Mouse (Mus musculus): ENCODE data around the gene Tubb4a.

Gene Tubb4a

GRCm38 (mm10) chr17:57079919-57080318, 7.7 kb downstream of the Tubb4a start:
- TF ChIP-seq GATA4 (IDR thresholded peaks at IDR 0.05; ENCODE audit: insufficient replicate concordance, low read length) = no peak

GRCm38 (mm10) chr17:57078336-57078735, 9.2 kb downstream of the Tubb4a start, which contains the start of gene Dennd1c:
Gene Dennd1c, minus strand, starts transcription at chr17:57078514.
- no peak for TF ChIP-seq GATA4 (IDR thresholded peaks at IDR 0.05; ENCODE audit: insufficient replicate concordance, low read length)

GRCm38 (mm10) chr17:57076916-57077315, 10.7 kb downstream of the Tubb4a start:
- no peak for TF ChIP-seq GATA4 (IDR thresholded peaks at IDR 0.05; ENCODE audit: insufficient replicate concordance, low read length)

- no peak for TF ChIP-seq GATA4 (IDR thresholded peaks at IDR 0.05; ENCODE audit: insufficient replicate concordance, low read length)
Measured at GRCm38 (mm10) chr17:57070699-57071098, 16.9 kb downstream of the Tubb4a start.

GRCm38 (mm10) chr17:57070272-57070671, 17.3 kb downstream of the Tubb4a start:
- TF ChIP-seq GATA4 (IDR thresholded peaks at IDR 0.05; ENCODE audit: insufficient replicate concordance, low read length) = no peak

GRCm38 (mm10) chr17:57066908-57067307, 20.7 kb downstream of the Tubb4a start:
- no peak for TF ChIP-seq GATA4 (IDR thresholded peaks at IDR 0.05; ENCODE audit: insufficient replicate concordance, low read length)

- TF ChIP-seq GATA4 (IDR thresholded peaks at IDR 0.05; ENCODE audit: insufficient replicate concordance, low read length) = no peak
Measured at GRCm38 (mm10) chr17:57063031-57063430, 24.6 kb downstream of the Tubb4a start.

- TF ChIP-seq GATA4 (IDR thresholded peaks at IDR 0.05; ENCODE audit: insufficient replicate concordance, low read length) = no peak
Measured at GRCm38 (mm10) chr17:57062548-57062947, 25.0 kb downstream of the Tubb4a start.

- TF ChIP-seq GATA4 (IDR thresholded peaks at IDR 0.05; ENCODE audit: insufficient replicate concordance, low read length) = peak; percentile 39; the same call in 1 of the 2 replicates
Measured at GRCm38 (mm10) chr17:57062011-57062521, 25.5 kb downstream of the Tubb4a start.

GRCm38 (mm10) chr17:57061069-57061468, 26.5 kb downstream of the Tubb4a start:
- TF ChIP-seq GATA4 (IDR thresholded peaks at IDR 0.05; ENCODE audit: insufficient replicate concordance, low read length) = no peak

- TF ChIP-seq GATA4 (IDR thresholded peaks at IDR 0.05; ENCODE audit: insufficient replicate concordance, low read length) = peak; percentile 100
Measured at GRCm38 (mm10) chr17:57060231-57060801, 27.3 kb downstream of the Tubb4a start.

GRCm38 (mm10) chr17:57059486-57059977, 28.1 kb downstream of the Tubb4a start, which contains the start of gene Slc25a23:
Gene Slc25a23, minus strand, starts transcription at chr17:57059863.
- TF ChIP-seq GATA4 (IDR thresholded peaks at IDR 0.05; ENCODE audit: insufficient replicate concordance, low read length) = no peak

GRCm38 (mm10) chr17:57058891-57059485, 28.6 kb downstream of the Tubb4a start, which contains the start of gene Crb3:
Gene Crb3, plus strand, starts transcription at chr17:57059105.
- no peak for TF ChIP-seq GATA4 (IDR thresholded peaks at IDR 0.05; ENCODE audit: insufficient replicate concordance, low read length)

- TF ChIP-seq GATA4 (IDR thresholded peaks at IDR 0.05; ENCODE audit: insufficient replicate concordance, low read length) = no peak
Measured at GRCm38 (mm10) chr17:57056246-57056645, 31.3 kb downstream of the Tubb4a start.

GRCm38 (mm10) chr17:57048816-57049215, 38.8 kb downstream of the Tubb4a start:
- no peak for TF ChIP-seq GATA4 (IDR thresholded peaks at IDR 0.05; ENCODE audit: insufficient replicate concordance, low read length)

- no peak for TF ChIP-seq GATA4 (IDR thresholded peaks at IDR 0.05; ENCODE audit: insufficient replicate concordance, low read length)
Measured at GRCm38 (mm10) chr17:57047406-57047805, 40.2 kb downstream of the Tubb4a start.

Data from liver, adult (tissue).